Mouse (Mus musculus) thymus, postnatal 14 days (tissue): ENCODE data around the gene Fastkd5.
"Not testable (repeated sequence)": the region's sequence is repeated elsewhere in the genome, so short reads cannot be mapped to it uniquely, and the experiment has no call there.

ENCODE experiments used
- DNase-seq: peaks from one replicate; pipeline ENCODE4 v3.0.0; 2021

The Fastkd5 gene

GRCm38 (mm10) chr2:130629839-130630203 is at the start of gene Fastkd5, which contains the start of gene Ubox5:
Gene Fastkd5, minus strand, starts transcription at chr2:130630027.
Gene Ubox5, minus strand, starts transcription at chr2:130630038.
- DNase-seq = peak; percentile 89

DNA sequence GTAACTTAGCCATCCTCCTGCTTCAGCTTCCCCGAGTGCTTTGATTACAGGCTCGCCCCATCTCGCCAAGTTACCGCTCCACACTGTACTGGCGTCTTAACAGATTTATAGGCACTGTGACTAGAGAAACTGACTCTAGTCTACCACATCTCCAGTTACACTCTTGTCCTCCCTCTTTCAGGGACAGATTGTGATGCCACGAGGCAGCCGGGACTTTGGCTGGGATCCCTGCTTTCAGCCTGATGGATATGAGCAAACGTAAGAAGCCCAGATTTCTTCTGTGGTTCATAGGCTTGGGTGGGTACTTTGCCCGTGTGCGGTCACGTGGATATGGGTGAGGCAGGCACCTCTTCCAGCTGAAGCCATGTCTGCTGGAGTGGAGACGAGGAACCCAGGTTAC is 49.3 kb upstream of the Fastkd5 start:
- no peak for DNase-seq

DNA sequence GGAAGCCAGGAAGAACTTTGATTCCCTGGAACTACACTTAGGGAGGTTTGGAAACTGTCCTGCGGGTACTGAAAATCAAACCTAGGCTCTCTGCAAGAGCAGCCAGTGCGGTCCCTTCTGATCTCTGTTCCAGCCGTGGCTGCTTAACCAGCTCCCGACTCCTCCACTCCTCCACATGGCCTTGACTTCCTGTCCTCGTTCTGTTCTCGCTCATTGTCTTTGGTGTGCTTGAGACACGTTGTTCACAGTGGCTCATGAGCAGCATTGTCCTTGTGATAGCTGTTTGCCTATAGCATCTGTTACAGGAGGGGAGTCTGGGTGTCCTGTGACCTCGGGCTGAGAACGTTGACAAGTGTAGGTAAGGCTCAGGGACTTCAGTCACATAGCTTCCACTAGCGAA is 47.4 kb upstream of the Fastkd5 start:
- DNase-seq = no peak

DNA sequence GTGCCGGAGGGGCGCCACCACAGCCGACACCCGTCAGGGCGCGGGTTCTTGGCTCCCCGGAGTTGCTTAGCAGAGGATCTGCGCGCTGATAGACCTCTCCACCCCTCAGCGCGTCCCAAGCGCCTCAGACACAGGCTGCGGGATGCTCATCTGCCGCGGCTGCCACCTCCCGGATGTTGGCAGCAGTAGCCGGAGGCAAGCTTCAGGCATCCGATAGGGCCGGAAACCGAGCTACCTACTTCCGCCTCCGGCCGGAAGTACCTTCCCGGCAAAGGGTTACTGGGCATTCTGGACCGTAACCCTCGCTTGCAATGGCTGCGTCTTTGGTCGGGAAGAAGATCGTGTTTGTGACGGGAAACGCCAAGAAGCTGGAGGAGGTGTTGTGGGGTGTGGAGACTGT is 37.7 kb upstream of the Fastkd5 start, which contains the start of gene Itpa:
Gene Itpa, plus strand, starts transcription at position 52 of the 400 bp plus-strand sequence.
- DNase-seq = peak; percentile 88

GRCm38 (mm10) chr2:130664102-130664701 is 34.4 kb upstream of the Fastkd5 start, which contains the start of gene Ddrgk1:
Gene Ddrgk1, minus strand, starts transcription at chr2:130664659.
- peak; percentile 89 for DNase-seq

- no peak for DNase-seq
These were observed 33.5 kb upstream of the Fastkd5 start for GRCm38 (mm10) chr2:130663342-130663741.

DNA sequence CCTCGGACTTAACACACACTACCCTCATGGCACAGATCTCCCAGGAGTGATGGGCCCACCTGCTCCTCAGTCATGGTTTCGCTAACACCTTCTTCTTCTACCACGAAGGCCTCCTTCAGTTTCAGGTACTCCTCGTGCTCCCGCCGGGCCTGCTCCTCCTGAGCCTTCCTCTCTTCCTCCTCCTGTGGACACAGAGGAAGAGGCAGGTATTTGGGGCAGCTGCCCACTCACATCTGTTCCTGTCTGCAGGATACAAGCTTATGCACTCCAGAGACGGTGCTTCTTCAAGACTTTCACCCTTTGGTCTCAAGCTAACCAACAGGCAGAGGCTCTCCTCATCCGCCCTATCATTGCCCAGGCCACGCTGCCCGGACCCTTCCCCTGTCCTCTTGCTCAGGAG is 28.7 kb upstream of the Fastkd5 start:
- no peak for DNase-seq

DNA sequence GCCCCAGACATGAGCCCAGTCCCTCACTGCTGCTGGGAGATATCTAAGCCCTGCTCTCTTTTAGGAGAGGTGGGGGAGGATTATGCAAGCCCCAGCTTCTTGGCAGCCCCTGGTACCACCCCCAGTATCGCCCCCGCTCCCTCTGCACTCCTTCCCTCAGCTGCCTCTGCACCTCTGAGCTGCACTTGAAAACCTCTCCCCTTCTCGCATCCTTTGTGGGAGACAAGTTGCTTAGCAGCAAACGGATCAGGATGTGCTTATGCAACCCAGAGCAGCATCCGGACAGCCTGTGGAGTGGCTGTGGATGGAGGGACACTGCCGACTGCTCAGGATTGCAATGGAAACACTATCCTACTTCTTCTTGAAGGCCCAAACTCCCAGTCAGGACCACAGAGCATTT is 27.7 kb upstream of the Fastkd5 start:
- DNase-seq = no peak

DNA sequence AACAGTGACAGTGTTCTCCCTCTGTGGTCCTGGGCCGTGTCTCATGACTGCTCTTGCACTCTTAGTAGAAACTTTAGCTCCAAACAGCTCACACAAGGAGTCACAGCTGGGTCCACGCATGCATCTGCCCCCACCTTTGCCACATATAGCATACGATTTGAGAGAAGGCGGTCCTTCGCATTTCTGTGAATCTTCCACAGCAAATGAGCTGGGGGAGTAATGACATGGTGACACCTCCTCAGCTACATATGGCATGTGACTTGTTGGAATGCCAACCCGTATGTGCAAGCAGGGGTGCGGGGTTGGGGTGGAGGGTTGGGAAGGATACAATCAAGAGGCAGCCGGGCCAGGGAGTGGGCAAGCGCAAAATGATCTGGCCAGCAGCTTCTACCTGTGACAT is 26.7 kb upstream of the Fastkd5 start:
- DNase-seq = no peak

DNA sequence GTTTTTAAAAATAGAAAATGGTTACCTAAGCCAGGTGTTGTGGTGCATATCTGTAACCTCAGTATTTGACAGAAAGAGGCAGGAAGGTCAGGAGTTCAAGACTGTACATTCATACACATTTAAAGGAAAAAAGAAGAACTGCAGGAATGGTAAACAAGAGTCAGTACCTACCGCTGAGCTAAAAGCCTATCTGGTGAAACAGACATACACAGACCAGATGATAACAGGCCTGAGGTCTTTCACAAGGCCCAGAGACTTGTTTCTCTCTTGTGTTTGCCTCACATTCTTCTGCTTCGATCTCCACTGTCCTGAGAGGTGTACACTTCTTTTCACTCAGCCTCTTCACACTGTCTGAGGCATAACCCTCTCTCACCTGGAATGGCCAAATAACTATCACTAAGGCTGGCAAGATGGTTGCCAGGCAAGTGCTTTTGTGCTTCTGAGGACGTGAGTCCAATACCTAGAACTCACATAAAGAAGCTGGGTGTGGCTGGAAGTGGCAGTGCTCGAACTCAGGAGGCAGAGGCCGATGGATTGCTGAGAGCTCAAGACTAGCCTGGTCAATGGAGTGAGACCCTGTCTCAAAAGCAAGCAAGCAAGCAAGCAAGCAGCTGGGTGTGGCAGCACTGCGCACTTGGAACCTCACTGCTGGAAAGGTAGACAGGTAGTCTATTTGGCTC is 26.0 kb upstream of the Fastkd5 start:
- no peak for DNase-seq

GRCm38 (mm10) chr2:130653760-130654159 is 23.9 kb upstream of the Fastkd5 start:
- DNase-seq = no peak

GRCm38 (mm10) chr2:130653303-130653702 is 23.5 kb upstream of the Fastkd5 start:
- DNase-seq = no peak

DNA sequence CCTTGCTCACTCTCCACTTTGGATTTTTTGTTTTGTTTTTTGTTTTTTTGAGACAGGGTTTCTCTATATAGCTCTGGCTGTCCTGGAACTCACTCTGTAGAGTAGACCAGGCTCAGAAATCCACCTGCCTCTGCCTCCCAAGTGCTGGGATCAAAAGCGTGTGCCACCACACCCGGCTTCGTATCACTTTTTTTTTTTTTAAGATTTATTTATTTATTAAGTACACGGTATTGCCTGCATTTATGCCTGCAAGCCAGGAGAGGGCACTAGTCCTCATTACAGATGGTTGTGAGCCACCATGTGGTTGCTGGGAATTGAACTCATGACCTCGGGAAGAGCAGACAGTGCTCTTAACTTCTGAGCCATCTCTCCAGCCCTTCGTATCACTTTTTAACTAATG is 19.2 kb upstream of the Fastkd5 start:
- not testable (repeated sequence) for DNase-seq

GRCm38 (mm10) chr2:130645198-130645597 is 15.4 kb upstream of the Fastkd5 start:
- no peak for DNase-seq

DNA sequence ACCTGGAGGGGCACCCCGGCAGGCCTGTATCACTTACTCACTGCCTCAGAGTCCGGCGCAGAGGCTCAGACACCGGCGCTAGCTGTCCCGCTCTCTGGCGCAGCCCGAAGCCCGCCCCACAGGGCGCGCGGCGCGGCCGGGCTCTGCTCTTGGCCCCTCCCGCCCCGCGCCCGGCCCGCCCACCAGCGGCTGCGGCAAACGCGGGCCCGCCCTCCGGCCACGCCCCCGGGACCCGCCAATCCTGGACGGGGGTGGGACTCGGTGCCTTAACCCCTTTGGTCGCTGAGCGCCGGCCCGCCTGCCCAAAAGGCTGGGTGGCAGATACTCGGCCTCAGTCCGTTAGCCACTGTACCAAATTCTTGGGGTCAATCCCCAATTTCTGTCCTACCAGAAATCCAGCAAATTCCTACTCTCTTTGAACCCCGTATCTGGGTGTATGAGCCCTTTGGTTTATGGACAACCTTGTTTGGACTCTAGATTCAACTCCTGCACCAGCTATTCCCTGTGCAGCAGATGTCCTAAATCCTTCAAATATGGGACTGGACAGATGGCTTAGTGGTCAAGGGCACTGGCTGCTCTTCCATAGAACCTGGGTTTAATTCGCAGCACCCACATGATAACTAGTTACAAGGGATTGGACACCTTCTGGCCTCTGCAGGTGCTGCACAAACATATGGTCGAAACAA is 13.0 kb upstream of the Fastkd5 start, which contains the start of gene Lzts3:
Gene Lzts3, minus strand, starts transcription at position 120 of the 686 bp plus-strand sequence.
- DNase-seq = peak; percentile 94

DNA sequence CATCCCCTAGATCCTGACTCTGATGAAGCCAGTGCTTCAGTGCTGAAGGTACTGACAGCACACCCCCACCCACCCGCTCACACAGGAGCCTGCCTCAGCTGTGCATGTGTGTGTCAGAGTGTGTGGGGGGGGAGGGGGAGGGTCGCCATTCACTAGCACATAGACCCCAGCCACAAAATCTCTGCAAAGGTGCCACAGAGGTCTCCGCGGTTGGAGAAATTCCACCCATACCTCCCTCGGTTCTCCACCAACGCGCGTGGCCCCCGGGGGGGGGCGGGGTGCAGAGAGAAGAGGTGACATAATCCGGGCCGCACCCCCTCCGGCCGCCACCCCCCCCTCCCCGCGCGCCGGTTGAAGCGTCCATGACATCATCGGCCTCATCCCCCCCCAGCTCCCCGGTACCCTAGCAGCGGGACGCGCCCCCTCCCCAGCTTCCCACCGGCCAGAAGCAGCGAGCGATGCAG is 12.4 kb upstream of the Fastkd5 start:
- no peak for DNase-seq

- DNase-seq = no peak
These were observed 11.7 kb upstream of the Fastkd5 start for GRCm38 (mm10) chr2:130641351-130642025.

GRCm38 (mm10) chr2:130639276-130639675 is 9.4 kb upstream of the Fastkd5 start:
- DNase-seq = no peak

DNA sequence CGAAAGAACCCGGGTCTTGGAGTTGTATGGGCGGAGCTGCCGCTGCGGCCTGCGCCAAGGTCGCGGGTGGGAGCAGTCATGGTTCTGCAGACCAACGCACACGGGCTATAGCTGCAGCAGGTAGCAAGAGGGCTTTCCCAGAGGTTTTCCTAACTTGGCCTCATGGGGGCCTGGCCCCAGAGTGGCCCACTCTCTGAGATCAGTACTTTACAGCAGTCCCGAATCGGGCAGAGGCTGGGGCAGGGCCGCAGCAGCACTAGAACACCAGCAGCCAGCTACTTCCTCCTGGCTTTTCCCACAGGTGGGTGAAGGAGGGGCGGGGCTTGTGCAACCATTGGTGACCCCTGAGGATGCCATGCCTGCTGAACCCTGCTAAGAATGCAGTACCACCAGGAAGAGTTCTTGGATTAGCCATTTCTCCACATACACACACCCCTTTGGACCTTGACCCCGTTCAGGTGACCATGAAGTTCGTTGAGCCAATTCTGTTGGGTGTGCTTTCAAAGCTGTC is 8.3 kb upstream of the Fastkd5 start:
- no peak for DNase-seq

DNA sequence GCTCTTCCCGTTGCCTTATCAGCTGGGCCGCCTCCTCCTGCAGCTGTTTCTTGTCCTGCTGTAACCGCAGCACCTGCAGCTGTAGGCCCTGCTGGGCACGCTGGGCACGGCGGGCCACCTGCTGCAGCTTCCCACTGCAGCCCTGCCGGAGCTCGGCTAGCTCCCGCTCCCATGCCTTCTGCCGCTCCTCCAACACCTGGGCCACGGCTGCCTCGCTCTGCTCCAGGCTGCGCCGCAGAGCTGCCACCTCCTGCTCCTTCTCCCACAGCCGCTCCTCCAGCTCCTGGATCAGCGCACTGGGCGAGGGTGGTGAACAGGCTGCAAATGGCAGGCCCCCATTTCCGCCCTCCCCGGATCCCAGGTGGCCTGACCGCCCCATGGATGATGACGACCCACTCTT is 6.0 kb upstream of the Fastkd5 start:
- peak; percentile 86 for DNase-seq

DNA sequence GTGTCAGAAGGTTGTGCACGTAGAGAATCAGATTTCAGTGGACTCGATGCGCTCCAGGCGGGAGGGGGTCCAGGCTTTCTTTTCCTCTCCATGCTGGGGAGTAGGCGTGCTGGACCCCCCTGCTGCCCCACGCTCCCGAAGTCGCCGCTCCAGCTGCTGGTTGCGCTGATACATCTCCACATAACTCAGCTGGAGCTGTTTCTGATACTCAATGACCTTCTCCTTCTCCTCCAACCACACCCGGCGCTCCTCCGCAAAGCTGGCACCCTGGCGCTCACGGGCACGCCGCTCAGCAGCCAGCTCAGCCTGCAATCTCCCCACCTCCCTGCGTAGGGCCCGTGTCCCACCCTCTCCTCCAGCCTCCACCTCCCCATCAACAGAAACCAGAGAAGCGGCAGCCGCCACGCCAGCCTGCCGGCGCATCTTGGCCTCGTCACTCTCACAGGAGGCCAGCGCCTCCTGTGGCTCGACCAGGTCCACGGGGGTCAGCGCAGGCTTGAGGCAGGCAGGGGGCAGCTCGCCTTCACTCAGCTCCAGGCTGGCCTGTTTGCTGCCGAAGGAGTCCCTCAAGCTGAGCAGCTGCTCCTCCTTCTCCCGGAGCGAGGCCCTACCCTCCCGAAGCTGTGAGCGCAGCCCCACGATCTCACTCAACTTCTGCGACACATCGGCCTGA is 5.0 kb upstream of the Fastkd5 start:
- DNase-seq = peak; percentile 44

- DNase-seq = no peak
These were observed 4.3 kb upstream of the Fastkd5 start for GRCm38 (mm10) chr2:130634006-130634738.
